Mouse (Mus musculus) hindbrain, postnatal 0 days (tissue): ENCODE data around the gene Usp18. TPM values are rescaled to one million over a fixed set of nuclear protein-coding genes. Genes with fewer than 3 reads are reported as not detected.
A peak's percentile ranks its signal among the peaks of the same experiment; 100 is the strongest.

Experiments
- ATAC-seq: fragments of 200-750 bp; cut with Nextera tagmentation; 2 replicates; pipeline ENCODE4 v1.8.0; 2017; ENCODE audit warnings: mild to moderate bottlenecking, moderate TSS enrichment, moderate library complexity
- DNase-seq: peaks from one replicate; pipeline ENCODE4 v3.0.0-alpha.2; 2015; ENCODE audit warnings: low spot score
- H3K27ac ChIP-seq: fragments of 300-500 bp; sonication (generic); 2 replicates; pipeline ENCODE4 v1.5.1; 2014; ENCODE audit warnings: mild to moderate bottlenecking
- H3K27me3 ChIP-seq: fragments of 300-500 bp; sonication (generic); 2 replicates; pipeline ENCODE4 v1.6.1; 2014; ENCODE audit warnings: low read length, mixed read lengths; ENCODE audit not compliant: insufficient read depth
- H3K36me3 ChIP-seq: fragments of 300-500 bp; sonication (generic); 2 replicates; pipeline ENCODE4 v1.6.1; 2014; ENCODE audit warnings: low read length, mixed read lengths; ENCODE audit not compliant: insufficient read depth
- H3K4me1 ChIP-seq: fragments of 300-500 bp; sonication (generic); 2 replicates; pipeline ENCODE4 v1.6.1; 2014; ENCODE audit warnings: antibody characterized with exemption, low read length, mixed read lengths; ENCODE audit not compliant: insufficient read depth
- H3K4me2 ChIP-seq: fragments of 300-500 bp; sonication (generic); 2 replicates; pipeline ENCODE4 v1.6.1; 2014; ENCODE audit warnings: low read depth, mild to moderate bottlenecking, low read length, moderate library complexity, mixed read lengths
- H3K4me3 ChIP-seq: fragments of 300-500 bp; sonication (generic); 2 replicates; pipeline ENCODE4 v1.5.1; 2014; ENCODE audit warnings: low read length
- H3K9ac ChIP-seq: fragments of 300-500 bp; sonication (generic); replicated peaks from 2 replicates; pipeline ENCODE4 v1.6.1; 2014; ENCODE audit warnings: mild to moderate bottlenecking, low read length, moderate library complexity, mixed read lengths
- H3K9me3 ChIP-seq: fragments of 300-500 bp; sonication (generic); 2 replicates; pipeline ENCODE4 v1.6.1; 2016; ENCODE audit warnings: low read length, mixed read lengths
- CTCF ChIP-seq: IDR thresholded peaks from 2 replicates; pipeline ENCODE4 v1.5.1; 2016; ENCODE audit warnings: antibody characterized with exemption, control low read depth, low read depth
- WGBS: fragments of 180-500 bp; shearing (Covaris S2); extraction: QIAGEN DNeasy Blood & Tissue Kit; methylation state at CpG from one replicate; pipeline ENCODE4 v1.1.7; 2014; 5-methylcytosine and 5-hydroxymethylcytosine counted together
- polyA plus RNA-seq: library from polyadenylated mRNA; unstranded; fragments of >200 nt; fragmentation: Nextera tagmentation; extraction: Ambion mirVana; gene quantifications from 2 replicates; pipeline ENCODE4 v1.2.1, GENCODE M21; 2015
- total RNA-seq: library from RNA; depleted of rRNA; stranded (reverse); fragments of >200 nt; gene quantifications from 2 replicates; pipeline ENCODE4 v1.2.3, GENCODE M21; 2014

Gene Usp18
- total and polyA plus RNA-seq, 2 experiments from 2014 or later, result 2.7 to 3.2 TPM

- H3K9me3 ChIP-seq, result no peaks in the 10 kb centered on the region
- peak within 1 kb of the TSS; percentile 98 for H3K4me2 ChIP-seq
- peak; percentile 50 for DNase-seq
- H3K4me3 ChIP-seq, result peak within 1 kb of the TSS; percentile 52
- no peak for TF ChIP-seq CTCF
- ATAC-seq, result peak; percentile 84
- H3K27me3 ChIP-seq, result 0 out of 2 replicates have a peak, but pooled peaks cover 8% of the 10 kb centered on the region
- no peak within 1 kb of the TSS for H3K27ac ChIP-seq
- peaks cover 4% of the 10 kb centered on the region; the same call in 1 of the 2 replicates for H3K4me1 ChIP-seq
- peak within 1 kb of the TSS; percentile 40 for H3K9ac ChIP-seq
- WGBS, result 3% methylated on average over 30 of the region's 30 CpGs
- no peaks in the 10 kb centered on the region for H3K36me3 ChIP-seq
Observed at GRCm38 (mm10) chr6:121210149-121210925, 35.4 kb upstream of the Usp18 start, which contains the start of gene Tuba8. TSS of gene Tuba8 (plus strand) at chr6:121210696.

GRCm38 (mm10) chr6:121210926-121211289, 34.8 kb upstream of the Usp18 start:
- Histone ChIP-seq H3K4me1 (peaks cover 4% of the 10 kb centered on the region; the same call in 1 of the 2 replicates), H3K9ac (peak overlapping the region; percentile 40), H3K9me3 (no peaks in the 10 kb centered on the region), H3K27ac (no peak overlapping the region), H3K36me3 (no peaks in the 10 kb centered on the region), H3K27me3 (0 out of 2 replicates have a peak, but pooled peaks cover 8% of the 10 kb centered on the region), H3K4me2 (peak overlapping the region; percentile 98), H3K4me3 (peak overlapping the region; percentile 52)
- no peak for TF ChIP-seq CTCF
- under 1% methylated on average over 12 of the region's 12 CpGs for WGBS
- DNase-seq (peak; percentile 10), ATAC-seq (no peak)

- Histone ChIP-seq H3K9me3 (no peaks in the 10 kb centered on the region), H3K9ac (peak overlapping the region; percentile 40; the same call in 1 of the 2 replicates), H3K27me3 (0 out of 2 replicates have a peak, but pooled peaks cover 8% of the 10 kb centered on the region), H3K4me3 (peak overlapping the region; percentile 52; the same call in 1 of the 2 replicates), H3K27ac (no peak overlapping the region), H3K36me3 (no peaks in the 10 kb centered on the region), H3K4me1 (peaks cover 4% of the 10 kb centered on the region; the same call in 1 of the 2 replicates), H3K4me2 (peak overlapping the region; percentile 98)
- 18% methylated on average over 4 of the region's 5 CpGs for WGBS
- ATAC-seq, result 0 out of 2 replicates have a peak, but pooled peaks have one; percentile 16
- TF ChIP-seq CTCF, result no peak
- DNase-seq, result peak; percentile 37
Observed at GRCm38 (mm10) chr6:121211743-121212142, 34.0 kb upstream of the Usp18 start.

- Histone ChIP-seq H3K4me3 (no peak overlapping the region), H3K27ac (no peak overlapping the region), H3K9ac (no peak overlapping the region), H3K4me2 (no peak overlapping the region), H3K4me1 (peaks cover 4% of the 10 kb centered on the region; the same call in 1 of the 2 replicates), H3K27me3 (0 out of 2 replicates have a peak, but pooled peaks cover 8% of the 10 kb centered on the region), H3K36me3 (no peaks in the 10 kb centered on the region), H3K9me3 (no peaks in the 10 kb centered on the region)
- no peak for DNase-seq
- WGBS, result 87% methylated on average over 4 of the region's 4 CpGs
- no peak for ATAC-seq
- no peak for TF ChIP-seq CTCF
Observed at GRCm38 (mm10) chr6:121212988-121213387, 32.7 kb upstream of the Usp18 start.

- Histone ChIP-seq H3K36me3 (no peaks in the 10 kb centered on the region), H3K9me3 (no peaks in the 10 kb centered on the region), H3K9ac (no peak overlapping the region), H3K27me3 (0 out of 2 replicates have a peak, but pooled peaks cover 8% of the 10 kb centered on the region), H3K4me2 (no peak overlapping the region), H3K4me1 (peaks cover 4% of the 10 kb centered on the region; the same call in 1 of the 2 replicates), H3K27ac (no peak overlapping the region), H3K4me3 (no peak overlapping the region)
- DNase-seq (no peak), ATAC-seq (no peak)
- 81% methylated on average over 5 of the region's 5 CpGs for WGBS
- no peak for TF ChIP-seq CTCF
Observed at GRCm38 (mm10) chr6:121214221-121214620, 31.5 kb upstream of the Usp18 start.

- Histone ChIP-seq H3K4me2 (no peak overlapping the region), H3K9ac (no peak overlapping the region), H3K27me3 (0 out of 2 replicates have a peak, but pooled peaks cover 4% of the 10 kb centered on the region), H3K36me3 (no peaks in the 10 kb centered on the region), H3K27ac (no peak overlapping the region), H3K4me3 (no peak overlapping the region), H3K9me3 (no peaks in the 10 kb centered on the region), H3K4me1 (peaks cover 4% of the 10 kb centered on the region; the same call in 1 of the 2 replicates)
- ATAC-seq, result no peak
- DNase-seq, result no peak
- 88% methylated on average over 8 of the region's 8 CpGs for WGBS
- no peak for TF ChIP-seq CTCF
Observed at GRCm38 (mm10) chr6:121214667-121215330, 30.9 kb upstream of the Usp18 start.
